Mouse (Mus musculus): ENCODE measurements around the gene Ssh2. TPM values are rescaled to one million over a fixed set of nuclear protein-coding genes. Genes with fewer than 3 reads are reported as not detected.

Ssh2 gene
- total RNA-seq, 1 experiment = 7.7 TPM

DNA sequence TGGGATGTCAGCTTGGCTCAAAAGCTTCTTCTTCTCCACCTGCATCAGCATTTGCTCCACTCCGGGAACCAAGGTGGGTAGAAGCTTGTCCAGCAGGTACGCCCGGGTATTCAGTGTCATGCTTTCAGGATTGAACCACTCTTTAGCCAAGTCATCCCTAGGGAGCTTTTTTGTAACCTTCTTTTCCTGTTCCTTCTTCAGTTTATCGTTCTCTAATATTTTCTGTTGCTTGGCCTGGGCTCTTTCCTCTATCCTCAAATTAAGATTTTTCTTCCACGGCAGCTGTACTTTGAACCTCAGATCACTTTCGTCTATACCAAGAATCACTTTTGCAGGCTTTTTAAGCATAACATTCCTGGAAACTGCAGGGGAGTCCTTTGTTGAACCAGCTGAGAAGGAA, 27.2 kb upstream of the Ssh2 start, which contains the start of gene Efcab5:
Gene Efcab5, minus strand, starts transcription at position 101 of the 400 bp plus-strand sequence.
- H3K9ac ChIP-seq (ENCODE audit: insufficient read depth, low read depth, low read length, poor library complexity, severe bottlenecking) = no peak within 1 kb of the TSS
- no peaks in the 10 kb centered on the region for H3K9me3 ChIP-seq (ENCODE audit: control insufficient read depth, insufficient read depth, low read depth, low read length)
- no peak for TF ChIP-seq HCFC1 (IDR thresholded peaks at IDR 0.05; ENCODE audit: borderline replicate concordance, insufficient read depth, low read length)
- no peak for TF ChIP-seq ZNF384 (IDR thresholded peaks at IDR 0.05; ENCODE audit: low read depth, low read length)
- no peak for TF ChIP-seq CHD2 (IDR thresholded peaks at IDR 0.05; ENCODE audit: low read depth, low read length)
- TF ChIP-seq ZC3H11A (IDR thresholded peaks at IDR 0.05; ENCODE audit: borderline replicate concordance, low read depth, low read length) = no peak
- no peak for TF ChIP-seq MAFK (IDR thresholded peaks at IDR 0.05; ENCODE audit: insufficient read depth, low read depth, low read length)
- H3K4me1 ChIP-seq (ENCODE audit: control insufficient read depth in 2 of 2, insufficient read depth in 2 of 2, low read length in 2 of 2, poor library complexity in 1 of 2) = no peaks in the 10 kb centered on the region
- no peak within 1 kb of the TSS for H3K27ac ChIP-seq (ENCODE audit: insufficient read depth, low read depth, low read length, poor library complexity, severe bottlenecking)
- H3K36me3 ChIP-seq (ENCODE audit: control insufficient read depth, insufficient read depth, low read length, poor library complexity, severe bottlenecking) = no peaks in the 10 kb centered on the region
- no peak within 1 kb of the TSS for H3K4me3 ChIP-seq (ENCODE audit: insufficient read depth in 1 of 2, low read depth in 1 of 2, low read length in 2 of 2, poor library complexity in 1 of 2, severe bottlenecking in 1 of 2)
- in situ Hi-C loops (cut with MboI; ENCODE audit: low sequenced_read_pairs in 2 of 2, unreplicated experiment in 2 of 2) = no loop called here
- DNase-seq (ENCODE audit: low read depth, low spot score) = no peak

DNA sequence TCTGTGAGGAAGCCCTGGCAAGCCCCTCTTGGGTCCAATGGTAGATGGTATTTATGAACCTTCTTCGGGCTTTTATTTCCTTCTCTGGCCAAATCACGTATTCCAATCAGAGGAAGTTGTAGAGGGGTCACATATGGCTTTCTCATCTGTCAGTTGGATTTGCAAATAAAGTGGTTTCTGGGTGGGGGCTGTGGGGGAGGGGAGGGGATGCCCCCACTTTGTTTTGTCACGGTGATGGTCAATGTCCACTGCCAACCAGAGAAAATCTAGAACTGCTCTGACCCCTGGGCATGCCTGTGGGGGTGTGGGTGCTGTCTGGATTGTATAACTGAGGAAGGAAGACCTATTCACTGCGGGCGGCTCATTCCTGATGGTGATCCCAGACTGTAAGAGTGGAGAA, 22.7 kb upstream of the Ssh2 start:
- Histone ChIP-seq H3K27ac (ENCODE audit: insufficient read depth, low read depth, low read length, poor library complexity, severe bottlenecking) (no peak overlapping the region), H3K4me3 (ENCODE audit: insufficient read depth in 1 of 2, low read depth in 1 of 2, low read length in 2 of 2, poor library complexity in 1 of 2, severe bottlenecking in 1 of 2) (no peak overlapping the region), H3K9ac (ENCODE audit: insufficient read depth, low read depth, low read length, poor library complexity, severe bottlenecking) (no peak overlapping the region), H3K4me1 (ENCODE audit: control insufficient read depth in 2 of 2, insufficient read depth in 2 of 2, low read length in 2 of 2, poor library complexity in 1 of 2) (no peaks in the 10 kb centered on the region), H3K36me3 (ENCODE audit: control insufficient read depth, insufficient read depth, low read length, poor library complexity, severe bottlenecking) (no peaks in the 10 kb centered on the region), H3K9me3 (ENCODE audit: control insufficient read depth, insufficient read depth, low read depth, low read length) (no peaks in the 10 kb centered on the region)
- in situ Hi-C loops (cut with MboI; ENCODE audit: low sequenced_read_pairs in 2 of 2, unreplicated experiment in 2 of 2) = no loop called here
- no peak for DNase-seq (ENCODE audit: low read depth, low spot score)
- TF ChIP-seq ZC3H11A (IDR thresholded peaks at IDR 0.05; ENCODE audit: borderline replicate concordance, low read depth, low read length) = no peak
- TF ChIP-seq ZNF384 (IDR thresholded peaks at IDR 0.05; ENCODE audit: low read depth, low read length) = no peak
- no peak for TF ChIP-seq CHD2 (IDR thresholded peaks at IDR 0.05; ENCODE audit: low read depth, low read length)
- no peak for TF ChIP-seq MAFK (IDR thresholded peaks at IDR 0.05; ENCODE audit: insufficient read depth, low read depth, low read length)
- no peak for TF ChIP-seq HCFC1 (IDR thresholded peaks at IDR 0.05; ENCODE audit: borderline replicate concordance, insufficient read depth, low read length)

DNA sequence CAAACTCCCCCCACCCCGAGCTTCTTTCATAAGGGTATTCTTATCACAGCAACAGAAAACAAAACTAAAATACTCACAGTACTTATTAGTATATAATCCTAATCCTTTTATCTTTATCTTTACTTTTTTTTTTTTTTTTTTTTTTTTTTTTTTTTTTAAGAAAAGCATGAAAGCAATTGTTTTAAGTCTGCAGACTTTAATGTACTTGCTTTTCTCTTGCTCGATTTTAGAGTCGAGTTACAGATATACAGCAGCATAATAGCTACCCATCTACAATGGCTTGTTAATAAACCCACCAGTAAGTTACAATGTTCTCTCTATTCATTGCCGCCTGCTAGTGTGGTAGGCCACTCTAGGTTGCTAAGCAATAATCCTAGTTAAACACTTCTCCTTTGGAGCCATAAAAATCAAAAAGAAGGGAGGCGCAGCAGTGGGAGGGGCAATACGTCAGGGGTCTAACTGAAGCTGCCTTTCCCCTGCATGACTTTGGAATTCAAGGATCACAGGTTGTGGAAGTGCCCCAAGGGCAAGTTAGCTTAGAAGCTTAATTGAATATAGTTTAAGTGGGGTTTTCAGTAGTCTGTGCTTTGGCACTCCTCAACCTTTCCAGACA, 22.0 kb upstream of the Ssh2 start:
- H3K9me3 ChIP-seq (ENCODE audit: control insufficient read depth, insufficient read depth, low read depth, low read length) = no peaks in the 10 kb centered on the region

DNA sequence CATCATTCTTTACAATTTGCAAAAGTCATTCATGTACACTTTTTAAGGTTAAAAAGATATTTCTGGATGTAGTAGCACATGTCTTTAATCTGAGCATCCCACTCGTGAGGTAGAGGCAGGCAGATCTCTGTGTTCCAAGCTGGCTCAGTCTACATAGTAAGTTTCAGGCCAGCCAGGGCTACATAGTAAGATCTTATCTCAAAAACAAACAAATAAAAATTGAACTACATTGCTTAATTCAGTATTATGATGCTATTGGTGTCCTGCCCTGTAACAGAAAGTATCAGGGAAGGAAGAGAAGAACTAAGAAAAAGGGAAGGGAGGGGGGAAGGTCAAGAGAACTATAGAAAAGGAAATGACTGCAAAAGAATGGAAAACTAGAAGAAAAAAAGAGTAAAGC, 21.3 kb upstream of the Ssh2 start:
- H3K9ac ChIP-seq (ENCODE audit: insufficient read depth, low read depth, low read length, poor library complexity, severe bottlenecking) = no peak overlapping the region
- H3K4me1 ChIP-seq (ENCODE audit: control insufficient read depth in 2 of 2, insufficient read depth in 2 of 2, low read length in 2 of 2, poor library complexity in 1 of 2) = no peaks in the 10 kb centered on the region
- H3K4me3 ChIP-seq (ENCODE audit: insufficient read depth in 1 of 2, low read depth in 1 of 2, low read length in 2 of 2, poor library complexity in 1 of 2, severe bottlenecking in 1 of 2) = no peak overlapping the region
- no peaks in the 10 kb centered on the region for H3K9me3 ChIP-seq (ENCODE audit: control insufficient read depth, insufficient read depth, low read depth, low read length)
- no peak for TF ChIP-seq MAFK (IDR thresholded peaks at IDR 0.05; ENCODE audit: insufficient read depth, low read depth, low read length)
- TF ChIP-seq CHD2 (IDR thresholded peaks at IDR 0.05; ENCODE audit: low read depth, low read length) = no peak
- no peak for TF ChIP-seq ZNF384 (IDR thresholded peaks at IDR 0.05; ENCODE audit: low read depth, low read length)
- no peak for TF ChIP-seq HCFC1 (IDR thresholded peaks at IDR 0.05; ENCODE audit: borderline replicate concordance, insufficient read depth, low read length)
- TF ChIP-seq ZC3H11A (IDR thresholded peaks at IDR 0.05; ENCODE audit: borderline replicate concordance, low read depth, low read length) = no peak
- H3K36me3 ChIP-seq (ENCODE audit: control insufficient read depth, insufficient read depth, low read length, poor library complexity, severe bottlenecking) = no peaks in the 10 kb centered on the region
- DNase-seq (ENCODE audit: low read depth, low spot score) = no peak
- H3K27ac ChIP-seq (ENCODE audit: insufficient read depth, low read depth, low read length, poor library complexity, severe bottlenecking) = no peak overlapping the region
- in situ Hi-C loops (cut with MboI; ENCODE audit: low sequenced_read_pairs in 2 of 2, unreplicated experiment in 2 of 2) = no loop called here

More for the DNA sequence above, 22.0 kb upstream of the Ssh2 start:
- Histone ChIP-seq H3K27ac (ENCODE audit: insufficient read depth, low read depth, low read length, poor library complexity, severe bottlenecking) (no peak overlapping the region), H3K9ac (ENCODE audit: insufficient read depth, low read depth, low read length, poor library complexity, severe bottlenecking) (no peak overlapping the region), H3K4me3 (ENCODE audit: insufficient read depth in 1 of 2, low read depth in 1 of 2, low read length in 2 of 2, poor library complexity in 1 of 2, severe bottlenecking in 1 of 2) (no peak overlapping the region), H3K4me1 (ENCODE audit: control insufficient read depth in 2 of 2, insufficient read depth in 2 of 2, low read length in 2 of 2, poor library complexity in 1 of 2) (no peaks in the 10 kb centered on the region), H3K36me3 (ENCODE audit: control insufficient read depth, insufficient read depth, low read length, poor library complexity, severe bottlenecking) (no peaks in the 10 kb centered on the region)
- no peak for DNase-seq (ENCODE audit: low read depth, low spot score)
- in situ Hi-C loops (cut with MboI; ENCODE audit: low sequenced_read_pairs in 2 of 2, unreplicated experiment in 2 of 2) = no loop called here
- TF ChIP-seq CHD2 (IDR thresholded peaks at IDR 0.05; ENCODE audit: low read depth, low read length) = no peak
- no peak; the same call in 1 of the 2 replicates for TF ChIP-seq ZNF384 (IDR thresholded peaks at IDR 0.05; ENCODE audit: low read depth, low read length)

Measured in ES-E14 (cell line).